Mouse (Mus musculus) intestine, postnatal 0 days (tissue): ENCODE results near the gene Rnf4. TPM values are rescaled to one million over a fixed set of nuclear protein-coding genes. Genes with fewer than 3 reads are reported as not detected.

Experiments
- ATAC-seq: fragments of 200-750 bp; cut with Nextera tagmentation; 2 replicates; pipeline ENCODE4 v1.8.0; 2017; ENCODE audit warnings: mild to moderate bottlenecking, moderate TSS enrichment, moderate library complexity
- H3K27ac ChIP-seq: fragments of 300-500 bp; sonication (generic); 2 replicates; pipeline ENCODE4 v1.5.1; 2014; ENCODE audit warnings: mild to moderate bottlenecking, low read depth, low read length, moderate library complexity
- H3K27me3 ChIP-seq: fragments of 300-500 bp; sonication (generic); replicated peaks from 2 replicates; pipeline ENCODE4 v1.6.1; 2014; ENCODE audit warnings: low read length, mixed read lengths; ENCODE audit not compliant: control insufficient read depth, insufficient read depth
- H3K36me3 ChIP-seq: fragments of 300-500 bp; sonication (generic); 2 replicates; pipeline ENCODE4 v1.6.1; 2014; ENCODE audit warnings: mild to moderate bottlenecking, moderate library complexity; ENCODE audit not compliant: control insufficient read depth, insufficient read depth
- H3K4me1 ChIP-seq: fragments of 300-500 bp; sonication (generic); replicated peaks from 2 replicates; pipeline ENCODE4 v1.6.1; 2014; ENCODE audit warnings: antibody characterized with exemption, low read length, mixed read lengths; ENCODE audit not compliant: control insufficient read depth, insufficient read depth
- H3K4me2 ChIP-seq: fragments of 300-500 bp; sonication (generic); replicated peaks from 2 replicates; pipeline ENCODE4 v1.6.1; 2014; ENCODE audit warnings: low read depth, mild to moderate bottlenecking, moderate library complexity
- H3K4me3 ChIP-seq: fragments of 300-500 bp; sonication (generic); 2 replicates; pipeline ENCODE4 v1.5.1; 2014; ENCODE audit warnings: low read depth, low read length
- H3K9ac ChIP-seq: fragments of 300-500 bp; sonication (generic); 2 replicates; pipeline ENCODE4 v1.6.1; 2014; ENCODE audit warnings: mild to moderate bottlenecking, low read depth, low read length
- H3K9me3 ChIP-seq: fragments of 300-500 bp; sonication (generic); 2 replicates; pipeline ENCODE4 v1.6.1; 2016; ENCODE audit warnings: mixed run types; ENCODE audit not compliant: control insufficient read depth
- CTCF ChIP-seq: sonication (generic); IDR thresholded peaks from 2 replicates; pipeline ENCODE4 v1.5.1; 2016; ENCODE audit warnings: low read depth, mild to moderate bottlenecking, control low read depth, antibody characterized with exemption, moderate library complexity
- WGBS: fragments of 180-500 bp; shearing (Covaris S2); extraction: QIAGEN DNeasy Blood & Tissue Kit; methylation state at CpG from one replicate; pipeline ENCODE4 v1.1.7; 2014; 5-methylcytosine and 5-hydroxymethylcytosine counted together
- polyA plus RNA-seq: library from polyadenylated mRNA; unstranded; fragments of >200 nt; fragmentation: Nextera tagmentation; extraction: Ambion mirVana; gene quantifications from 2 replicates; pipeline ENCODE4 v1.2.1, GENCODE M21; 2015

The Rnf4 gene
- polyA plus RNA-seq, 1 experiment from 2014 or later, result 62.3 TPM

DNA sequence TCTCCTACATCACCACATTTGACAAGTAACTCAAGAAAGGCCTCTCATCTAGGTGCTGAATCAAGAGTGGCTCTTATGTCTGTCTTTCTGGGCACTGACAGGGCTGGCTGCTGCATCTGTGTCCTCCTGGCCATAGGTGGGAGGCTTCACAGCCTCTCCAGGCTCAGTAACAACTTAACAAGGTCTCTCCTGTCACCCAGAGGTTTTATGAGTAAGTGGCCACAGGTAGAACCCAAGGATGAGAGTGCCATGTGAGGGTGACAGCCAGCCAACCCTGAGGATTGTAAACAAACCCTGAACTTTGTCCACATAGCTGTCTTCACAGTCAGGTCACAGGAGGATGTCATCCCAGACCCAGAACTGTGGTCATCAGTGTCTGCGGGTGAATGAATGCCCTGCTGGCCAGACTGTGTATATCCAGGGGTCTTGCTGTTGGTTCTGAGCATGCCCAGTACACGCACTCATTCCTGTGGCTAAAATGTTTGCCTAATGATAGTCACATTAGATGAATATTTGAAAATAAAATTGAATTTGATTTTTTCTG lies 16.5 kb upstream of the Rnf4 start:
- TF ChIP-seq CTCF, result no peak; the same call in 1 of the 2 replicates
- H3K9ac ChIP-seq, result no peak overlapping the region
- WGBS, result 57% methylated on average over 2 of the region's 2 CpGs

DNA sequence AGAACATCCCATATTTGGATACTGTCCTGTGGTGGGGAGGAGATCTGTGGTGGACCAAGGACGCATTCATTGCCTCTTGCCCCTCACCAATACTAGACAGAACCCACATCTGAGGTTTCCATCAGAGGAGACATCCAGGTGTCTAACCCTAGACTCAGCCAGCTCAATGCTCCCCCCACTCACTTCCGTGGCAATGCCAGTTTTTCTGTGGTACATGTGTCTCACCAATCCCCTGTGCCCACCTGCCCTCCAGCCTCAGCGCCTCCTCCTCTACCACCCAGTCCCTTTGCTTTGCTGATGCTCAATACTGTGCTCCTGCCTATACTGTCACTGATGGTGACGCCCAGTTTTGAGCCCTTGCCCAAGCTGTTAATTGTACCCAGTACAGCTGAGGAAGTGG lies 14.9 kb upstream of the Rnf4 start:
- Histone ChIP-seq H3K9ac (no peak overlapping the region), H3K4me3 (no peak overlapping the region), H3K4me1 (no peaks in the 10 kb centered on the region), H3K27ac (no peak overlapping the region), H3K36me3 (no peaks in the 10 kb centered on the region), H3K9me3 (no peaks in the 10 kb centered on the region), H3K4me2 (no peak overlapping the region), H3K27me3 (no peaks in the 10 kb centered on the region)
- WGBS, result 91% methylated on average over 4 of the region's 4 CpGs
- no peak for TF ChIP-seq CTCF
- ATAC-seq, result no peak

More for the DNA sequence above, 16.5 kb upstream of the Rnf4 start:
- no peaks in the 10 kb centered on the region for H3K4me1 ChIP-seq
- no peaks in the 10 kb centered on the region for H3K9me3 ChIP-seq
- H3K27me3 ChIP-seq, result no peaks in the 10 kb centered on the region
- H3K27ac ChIP-seq, result no peak overlapping the region
- no peaks in the 10 kb centered on the region for H3K36me3 ChIP-seq
- ATAC-seq, result peak; percentile 25; the same call in 1 of the 2 replicates
- H3K4me3 ChIP-seq, result no peak overlapping the region
- no peak overlapping the region for H3K4me2 ChIP-seq

DNA sequence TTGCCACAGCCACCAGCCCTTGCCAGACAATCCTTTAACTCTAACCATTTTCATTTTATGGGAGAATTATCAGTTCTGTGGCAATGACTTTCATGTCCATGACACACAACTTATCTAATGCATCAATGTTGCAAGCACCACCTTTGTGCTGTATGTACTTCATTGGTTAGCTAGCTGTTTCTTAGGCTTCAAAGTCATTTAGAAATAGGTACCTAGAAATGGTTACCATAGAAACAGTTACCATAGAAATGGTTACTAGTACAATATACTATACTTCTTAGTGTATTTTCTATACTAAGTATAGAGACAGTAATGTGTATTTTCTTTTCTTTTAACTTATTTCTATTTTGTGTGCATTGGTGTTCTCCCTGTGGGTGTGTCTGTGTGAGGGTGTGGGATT lies 10.8 kb upstream of the Rnf4 start:
- 0 out of 2 replicates have a peak, but pooled peaks cover 2% of the 10 kb centered on the region for H3K27me3 ChIP-seq
- no peak overlapping the region for H3K4me3 ChIP-seq
- no peak overlapping the region for H3K4me2 ChIP-seq
- H3K36me3 ChIP-seq, result no peaks in the 10 kb centered on the region
- no peak for TF ChIP-seq CTCF
- H3K9ac ChIP-seq, result no peak overlapping the region
- H3K9me3 ChIP-seq, result no peaks in the 10 kb centered on the region
- no peak for ATAC-seq
- H3K4me1 ChIP-seq, result no peaks in the 10 kb centered on the region
- H3K27ac ChIP-seq, result no peak overlapping the region

DNA sequence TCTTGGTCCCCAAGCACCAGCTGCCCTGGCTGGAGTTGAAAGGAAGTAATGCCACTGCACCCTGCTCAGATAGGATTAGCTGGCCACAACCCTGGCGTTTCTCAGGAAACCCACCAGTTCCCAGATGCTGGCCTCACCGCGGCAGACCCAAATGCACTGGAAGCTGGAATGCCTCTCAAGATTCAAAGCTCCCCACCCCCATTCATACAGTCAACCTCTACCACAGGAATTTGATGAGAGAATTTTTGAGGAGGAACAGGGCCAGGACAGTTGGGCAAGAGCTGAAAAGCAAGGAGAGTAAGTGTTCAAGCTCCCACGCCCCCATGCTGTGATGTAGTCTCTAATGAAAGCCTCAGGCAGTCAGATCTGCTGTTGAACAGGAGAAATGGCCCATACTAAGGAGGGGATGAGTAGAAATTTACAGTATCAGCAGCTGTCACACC lies 9.8 kb upstream of the Rnf4 start:
- TF ChIP-seq CTCF, result no peak
- Histone ChIP-seq H3K4me1 (no peaks in the 10 kb centered on the region), H3K4me3 (no peak overlapping the region), H3K9me3 (no peaks in the 10 kb centered on the region), H3K36me3 (no peaks in the 10 kb centered on the region), H3K27ac (no peak overlapping the region), H3K27me3 (0 out of 2 replicates have a peak, but pooled peaks cover 2% of the 10 kb centered on the region), H3K4me2 (peak overlapping the region; percentile 68; the same call in 1 of the 2 replicates), H3K9ac (no peak overlapping the region)
- 53% methylated on average over 4 of the region's 4 CpGs for WGBS
- 0 out of 2 replicates have a peak, but pooled peaks have one; percentile 16 for ATAC-seq

DNA sequence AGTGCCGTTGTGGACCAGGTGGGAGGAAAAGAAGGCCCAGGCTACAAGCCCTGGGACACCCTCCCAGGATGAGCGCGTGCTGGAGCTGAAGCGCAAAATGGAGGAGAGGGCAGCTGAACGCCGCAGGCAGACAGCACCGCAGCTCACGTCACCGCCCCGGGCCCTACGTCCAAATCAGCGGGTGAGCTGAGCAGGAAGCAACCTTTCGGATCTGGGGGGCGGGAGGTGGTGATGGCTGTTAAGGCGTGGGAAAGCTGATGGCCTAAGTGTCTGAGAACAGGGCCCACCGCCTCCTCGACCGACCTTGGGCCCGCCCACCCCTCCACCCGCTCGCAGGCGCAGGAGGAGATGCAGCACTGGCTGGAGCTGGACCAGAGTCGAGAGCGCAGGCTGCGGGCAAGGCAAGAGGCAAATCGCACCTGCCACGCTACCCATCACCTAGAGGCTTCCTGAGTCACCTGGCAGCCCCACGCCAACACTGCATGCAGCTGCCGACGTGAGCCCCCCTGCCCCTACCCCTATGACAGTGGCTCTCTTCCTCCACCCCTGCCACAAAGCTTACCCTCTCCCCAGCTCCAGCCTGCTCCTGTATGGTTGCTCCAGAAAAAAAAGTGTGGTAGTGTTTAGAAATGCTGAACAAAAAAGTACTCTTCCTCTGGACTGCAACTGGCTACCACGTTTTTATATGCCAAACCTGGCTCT lies 9.1 kb upstream of the Rnf4 start:
- Histone ChIP-seq H3K9ac (peak overlapping the region; percentile 31; the same call in 1 of the 2 replicates), H3K4me1 (no peaks in the 10 kb centered on the region), H3K36me3 (no peaks in the 10 kb centered on the region), H3K4me3 (peak overlapping the region; percentile 25), H3K27ac (no peak overlapping the region), H3K27me3 (0 out of 2 replicates have a peak, but pooled peaks cover 2% of the 10 kb centered on the region), H3K4me2 (peak overlapping the region; percentile 68), H3K9me3 (no peaks in the 10 kb centered on the region)
- TF ChIP-seq CTCF, result no peak
- 0 out of 2 replicates have a peak, but pooled peaks have one; percentile 33 for ATAC-seq
- WGBS, result 11% methylated on average over 31 of the region's 31 CpGs

DNA sequence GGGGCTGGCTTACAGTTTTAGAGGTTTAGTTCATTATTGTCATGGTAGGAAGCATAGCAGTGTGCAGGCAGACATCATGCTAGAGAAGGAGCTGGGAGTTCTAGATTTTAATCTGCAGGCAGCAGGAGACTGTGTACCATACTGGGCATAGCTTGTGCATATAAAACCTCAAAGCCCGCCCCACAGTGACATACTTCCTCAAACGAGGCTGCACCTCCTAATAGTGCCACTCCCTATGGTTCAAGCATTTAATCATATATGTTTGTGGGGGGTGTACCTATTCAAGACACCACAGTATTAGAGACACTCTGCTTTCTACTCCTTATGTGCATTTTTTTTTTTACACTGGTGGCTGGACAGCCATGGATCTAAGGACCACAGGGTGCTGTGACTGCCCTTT lies 6.0 kb upstream of the Rnf4 start:
- TF ChIP-seq CTCF, result no peak
- no peaks in the 10 kb centered on the region for H3K36me3 ChIP-seq
- WGBS, result 78% methylated on average over 2 of the region's 2 CpGs
- no peak overlapping the region for H3K27ac ChIP-seq
- H3K4me3 ChIP-seq, result no peak overlapping the region
- H3K9me3 ChIP-seq, result no peaks in the 10 kb centered on the region
- no peak overlapping the region for H3K9ac ChIP-seq
- H3K27me3 ChIP-seq, result 0 out of 2 replicates have a peak, but pooled peaks cover 2% of the 10 kb centered on the region
- no peaks in the 10 kb centered on the region for H3K4me1 ChIP-seq
- ATAC-seq, result no peak
- H3K4me2 ChIP-seq, result no peak overlapping the region
